ENCODE assay signal across 22 mouse cellular contexts in the genomic region with DNA sequence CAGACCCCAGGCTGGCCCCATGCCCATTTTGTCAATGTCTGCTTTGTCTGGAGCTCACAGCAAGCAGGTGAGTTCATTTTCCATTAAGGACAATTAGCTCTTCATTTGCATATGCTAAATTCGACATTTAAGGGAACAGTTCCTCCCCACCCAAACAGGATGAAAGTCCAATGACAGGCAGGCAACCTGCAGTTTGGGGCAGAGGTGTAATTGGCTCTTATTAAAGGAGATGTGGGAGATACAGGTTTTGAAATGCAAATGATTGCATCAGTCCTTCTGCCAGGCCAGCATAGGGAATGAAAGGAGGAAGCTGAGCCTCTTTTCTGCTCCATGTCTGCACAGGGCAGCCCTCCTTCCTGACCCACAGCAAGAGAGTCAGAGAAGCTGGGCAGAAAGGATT.
A peak's percentile ranks its signal among the peaks of the same experiment; 100 is the strongest.
DNase-seq lines count a peak whose midpoint lies in the region; ATAC-seq and TF ChIP-seq lines count a peak whose summit lies in the region.
"Had no signal": no experiment of that assay in that cellular context is flagged by ENCODE, and none has a peak within 500 bp of the region (broad histone marks: within the 10 kb centered on the region; RNA-seq: fewer than 3 reads in every experiment).

No protein-coding gene starts in this region.

- H3K9me3 ChIP-seq in forebrain, embryonic 10.5 days: no peaks in the 10 kb centered on the region
- no peaks in the 10 kb centered on the region for H3K9me3 ChIP-seq in forebrain, postnatal 0 days (ENCODE audit: low read length)
- no peaks in the 10 kb centered on the region for H3K9me3 ChIP-seq in midbrain, embryonic 13.5 days
- no peaks in the 10 kb centered on the region for H3K9me3 ChIP-seq in midbrain, embryonic 16.5 days (replicated peaks; ENCODE audit: control insufficient read depth, low read length, poor library complexity, severe bottlenecking)
- H3K9me3 ChIP-seq in forebrain, embryonic 14.5 days (replicated peaks; ENCODE audit: control insufficient read depth, low read length): no peaks in the 10 kb centered on the region
- no peaks in the 10 kb centered on the region for H3K9me3 ChIP-seq in liver, embryonic 11.5 days (ENCODE audit: control insufficient read depth, low read length)
- H3K9me3 ChIP-seq: embryonic facial prominence, embryonic 12.5 days; limb, embryonic 12.5 days; liver, embryonic 12.5 days; neural tube, embryonic 15.5 days; stomach, embryonic 15.5 days had no signal

- 11% methylated on average over 1 of the region's 1 CpGs for WGBS in forebrain, embryonic 10.5 days
- 3% methylated on average over 1 of the region's 1 CpGs for WGBS in forebrain, postnatal 0 days
- 22% methylated on average over 1 of the region's 1 CpGs for WGBS in midbrain, embryonic 13.5 days
- WGBS in midbrain, embryonic 16.5 days: 15% methylated on average over 1 of the region's 1 CpGs
- WGBS in forebrain, embryonic 14.5 days: 3% methylated on average over 1 of the region's 1 CpGs
- 18% methylated on average over 1 of the region's 1 CpGs for WGBS in liver, embryonic 11.5 days

- no peaks in the 10 kb centered on the region for H3K27me3 ChIP-seq in forebrain, embryonic 10.5 days (ENCODE audit: poor library complexity, severe bottlenecking)
- no peaks in the 10 kb centered on the region for H3K27me3 ChIP-seq in forebrain, postnatal 0 days (ENCODE audit: insufficient read depth, low read length)
- H3K27me3 ChIP-seq in midbrain, embryonic 13.5 days: no peaks in the 10 kb centered on the region
- H3K27me3 ChIP-seq in midbrain, embryonic 16.5 days (ENCODE audit: control insufficient read depth, insufficient read depth, low read depth, low read length): no peaks in the 10 kb centered on the region
- H3K27me3 ChIP-seq in forebrain, embryonic 14.5 days (replicated peaks; ENCODE audit: control insufficient read depth, insufficient read depth, low read length): no peaks in the 10 kb centered on the region
- no peaks in the 10 kb centered on the region for H3K27me3 ChIP-seq in liver, embryonic 11.5 days (replicated peaks; ENCODE audit: control insufficient read depth, insufficient read depth, low read length)
- H3K27me3 ChIP-seq: embryonic facial prominence, embryonic 12.5 days; limb, embryonic 12.5 days; neural tube, embryonic 15.5 days; stomach, embryonic 15.5 days had no signal

- no peak overlapping the region for H3K4me3 ChIP-seq in forebrain, embryonic 10.5 days
- no peak overlapping the region for H3K4me3 ChIP-seq in forebrain, postnatal 0 days (ENCODE audit: low read depth, low read length)
- no peak overlapping the region for H3K4me3 ChIP-seq in midbrain, embryonic 13.5 days (replicated peaks)
- H3K4me3 ChIP-seq in midbrain, embryonic 16.5 days (ENCODE audit: low read depth, low read length): no peak overlapping the region
- no peak overlapping the region for H3K4me3 ChIP-seq in forebrain, embryonic 14.5 days (ENCODE audit: low read depth, low read length)
- H3K4me3 ChIP-seq in liver, embryonic 11.5 days (ENCODE audit: low read depth, low read length): no peak overlapping the region
- H3K4me3 ChIP-seq: embryonic facial prominence, embryonic 12.5 days; erythroblast, embryonic 14.5 days; gastrocnemius, adult 2 months; limb, embryonic 12.5 days; liver, embryonic 12.5 days; neural tube, embryonic 15.5 days; stomach, embryonic 15.5 days had no signal

- ATAC-seq in forebrain, postnatal 0 days: no peak; the same call in 1 of the 2 replicates
- ATAC-seq in midbrain, embryonic 13.5 days: no peak
- no peak for ATAC-seq in midbrain, embryonic 16.5 days
- peak; percentile 42 for ATAC-seq in forebrain, embryonic 14.5 days
- no peak for ATAC-seq in liver, embryonic 11.5 days (replicated peaks; ENCODE audit: low FRiP score)
- ATAC-seq: liver, embryonic 12.5 days had no signal

- TF ChIP-seq CTCF in forebrain, postnatal 0 days (IDR thresholded peaks at IDR 0.05; ENCODE audit: low read depth): no peak

- H3K36me3 ChIP-seq in forebrain, embryonic 10.5 days (replicated peaks): no peaks in the 10 kb centered on the region
- H3K36me3 ChIP-seq in forebrain, postnatal 0 days (ENCODE audit: insufficient read depth): no peaks in the 10 kb centered on the region
- no peaks in the 10 kb centered on the region for H3K36me3 ChIP-seq in midbrain, embryonic 13.5 days
- H3K36me3 ChIP-seq in midbrain, embryonic 16.5 days (ENCODE audit: control insufficient read depth, insufficient read depth, low read length): no peaks in the 10 kb centered on the region
- H3K36me3 ChIP-seq in forebrain, embryonic 14.5 days (ENCODE audit: control insufficient read depth, insufficient read depth, low read length): no peaks in the 10 kb centered on the region
- H3K36me3 ChIP-seq in liver, embryonic 11.5 days (ENCODE audit: control insufficient read depth, insufficient read depth, low read length): no peaks in the 10 kb centered on the region
- H3K36me3 ChIP-seq: embryonic facial prominence, embryonic 12.5 days; limb, embryonic 12.5 days; liver, embryonic 12.5 days; neural tube, embryonic 15.5 days; stomach, embryonic 15.5 days had no signal

- DNase-seq in forebrain, embryonic 10.5 days (ENCODE audit: extremely low spot score, low spot score): no peak
- DNase-seq in forebrain, postnatal 0 days: no peak
- peak; percentile 53 for DNase-seq in forebrain, embryonic 14.5 days (ENCODE audit: low spot score)
- no peak for DNase-seq in adrenal gland, postnatal 10 days
- no peak for DNase-seq in liver, embryonic 11.5 days (ENCODE audit: low spot score)
- DNase-seq: adrenal gland, postnatal 25 days; cerebellum, adult 9-10 months; gastrocnemius, adult 2 months; kidney, adult 18-20 months; kidney, postnatal 4 days; lung, adult 2 months; thymus, adult 2 months; thymus, postnatal 4 days had no signal

- H3K4me1 ChIP-seq in forebrain, embryonic 10.5 days: peaks cover 11% of the 10 kb centered on the region
- no peaks in the 10 kb centered on the region for H3K4me1 ChIP-seq in forebrain, postnatal 0 days (ENCODE audit: insufficient read depth)
- H3K4me1 ChIP-seq in midbrain, embryonic 13.5 days (replicated peaks): peaks cover 16% of the 10 kb centered on the region
- H3K4me1 ChIP-seq in midbrain, embryonic 16.5 days (ENCODE audit: control insufficient read depth, insufficient read depth, low read length): peaks cover 8% of the 10 kb centered on the region; the same call in 1 of the 2 replicates
- peaks cover 14% of the 10 kb centered on the region for H3K4me1 ChIP-seq in forebrain, embryonic 14.5 days (ENCODE audit: control insufficient read depth, insufficient read depth, low read length)
- 0 out of 2 replicates have a peak, but pooled peaks cover 3% of the 10 kb centered on the region for H3K4me1 ChIP-seq in liver, embryonic 11.5 days (replicated peaks; ENCODE audit: control insufficient read depth, insufficient read depth, low read length)
- H3K4me1 ChIP-seq: liver, embryonic 12.5 days had no signal

- H3K9ac ChIP-seq in forebrain, postnatal 0 days: no peak overlapping the region
- peak overlapping the region; percentile 24; the same call in 1 of the 2 replicates for H3K9ac ChIP-seq in midbrain, embryonic 13.5 days (replicated peaks)
- H3K9ac ChIP-seq in midbrain, embryonic 16.5 days (ENCODE audit: low read depth, low read length): no peak overlapping the region
- no peak overlapping the region for H3K9ac ChIP-seq in forebrain, embryonic 14.5 days (ENCODE audit: low read length)
- H3K9ac ChIP-seq in liver, embryonic 11.5 days (ENCODE audit: low read depth, low read length): no peak overlapping the region
- H3K9ac ChIP-seq: embryonic facial prominence, embryonic 12.5 days; limb, embryonic 12.5 days; liver, embryonic 12.5 days; neural tube, embryonic 15.5 days; stomach, embryonic 15.5 days had no signal

- no peak overlapping the region for H3K4me2 ChIP-seq in forebrain, postnatal 0 days (ENCODE audit: low read depth)
- no peak overlapping the region for H3K4me2 ChIP-seq in midbrain, embryonic 13.5 days (replicated peaks)
- H3K4me2 ChIP-seq in midbrain, embryonic 16.5 days (ENCODE audit: low read length): no peak overlapping the region
- H3K4me2 ChIP-seq in forebrain, embryonic 14.5 days (ENCODE audit: low read length): no peak overlapping the region
- H3K4me2 ChIP-seq in liver, embryonic 11.5 days: no peak overlapping the region
- H3K4me2 ChIP-seq: embryonic facial prominence, embryonic 12.5 days; heart, embryonic 11.5 days; limb, embryonic 12.5 days; liver, embryonic 12.5 days; neural tube, embryonic 15.5 days; stomach, embryonic 15.5 days had no signal

- H3K27ac ChIP-seq in forebrain, embryonic 10.5 days: peak overlapping the region; percentile 8; the same call in 1 of the 2 replicates
- no peak overlapping the region for H3K27ac ChIP-seq in forebrain, postnatal 0 days (ENCODE audit: low read depth, low read length)
- H3K27ac ChIP-seq in midbrain, embryonic 13.5 days: 0 out of 2 replicates have a peak overlapping the region, but pooled peaks have one; percentile 17
- H3K27ac ChIP-seq in midbrain, embryonic 16.5 days (ENCODE audit: low read length): no peak overlapping the region
- H3K27ac ChIP-seq in forebrain, embryonic 14.5 days (ENCODE audit: low read depth, low read length): peak overlapping the region; percentile 15; the same call in 1 of the 2 replicates
- no peak overlapping the region for H3K27ac ChIP-seq in liver, embryonic 11.5 days (ENCODE audit: low read depth, low read length)
- H3K27ac ChIP-seq: embryonic facial prominence, embryonic 12.5 days; gastrocnemius, adult 2 months; limb, embryonic 12.5 days; liver, embryonic 12.5 days; neural tube, embryonic 15.5 days; stomach, embryonic 15.5 days had no signal

Comparison
In these comparisons a context has a peak if more than half of its experiments do, and no peak if none do; other contexts are left out.
1. H3K27ac ChIP-seq: peak in forebrain, embryonic 10.5 days (single experiment), midbrain, embryonic 13.5 days (single experiment) and forebrain, embryonic 14.5 days (single experiment); none in forebrain, postnatal 0 days (single experiment), midbrain, embryonic 16.5 days (single experiment) and liver, embryonic 11.5 days (single experiment).